Mouse (Mus musculus) heart, adult 18-20 months (tissue): ENCODE results near the gene Nacc1. TPM values are rescaled to one million over a fixed set of nuclear protein-coding genes. Genes with fewer than 3 reads are reported as not detected.
A peak's percentile ranks its signal among the peaks of the same experiment; 100 is the strongest.

ENCODE experiments used
- DNase-seq, 2 experiments: peaks; one replicate each; pipeline ENCODE4 v3.0.0; 2021 to 2022; ENCODE audit warnings: mixed read lengths in 1 of 2
- total RNA-seq, 2 experiments: library from RNA; stranded (reverse); gene quantifications; 2 replicates each; pipeline ENCODE4 v1.2.3; 2021

Gene Nacc1
- total RNA-seq, 2 experiments from 2014 or later, result 31.4 to 32.7 TPM

DNA sequence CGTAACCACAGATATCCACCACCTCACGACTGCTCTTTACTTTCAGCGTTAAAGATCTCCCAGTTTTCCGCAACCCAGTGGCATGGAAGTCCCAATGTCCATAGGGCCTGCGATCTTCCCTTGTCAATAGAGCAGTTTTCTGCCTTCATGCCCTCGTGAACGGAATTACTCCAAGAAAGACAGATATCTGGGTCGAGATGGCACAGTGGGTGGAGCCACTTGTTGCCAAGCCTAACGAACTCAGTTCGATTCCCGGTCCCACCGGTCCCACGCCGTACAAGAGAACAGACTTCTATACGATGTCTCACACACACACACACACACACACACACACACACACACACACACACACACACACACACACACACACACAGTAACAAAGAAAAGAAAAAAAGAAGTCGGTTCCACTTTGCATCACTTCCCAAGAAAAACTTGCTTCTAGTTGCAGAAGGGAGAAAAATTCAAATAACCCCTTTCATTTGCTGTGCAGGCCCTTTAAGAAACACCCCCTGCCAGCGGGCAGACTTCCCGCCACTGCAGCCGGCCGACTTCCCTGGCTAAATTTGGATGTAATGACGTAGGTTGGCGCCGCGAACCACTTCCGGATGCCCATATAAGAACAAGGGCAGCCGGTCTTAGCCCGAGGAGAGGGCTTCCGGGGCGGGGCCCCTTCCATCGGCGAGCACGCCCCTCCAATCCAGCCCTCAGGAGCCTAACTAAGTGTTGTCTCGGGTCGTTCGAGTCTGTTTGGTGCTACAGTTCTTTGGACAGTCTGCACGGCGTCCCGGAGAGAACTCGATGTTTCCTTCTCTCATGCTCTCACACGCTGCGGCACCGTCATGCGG, 24.0 kb downstream of the Nacc1 start:
- DNase-seq, result peak; percentile 99

DNA sequence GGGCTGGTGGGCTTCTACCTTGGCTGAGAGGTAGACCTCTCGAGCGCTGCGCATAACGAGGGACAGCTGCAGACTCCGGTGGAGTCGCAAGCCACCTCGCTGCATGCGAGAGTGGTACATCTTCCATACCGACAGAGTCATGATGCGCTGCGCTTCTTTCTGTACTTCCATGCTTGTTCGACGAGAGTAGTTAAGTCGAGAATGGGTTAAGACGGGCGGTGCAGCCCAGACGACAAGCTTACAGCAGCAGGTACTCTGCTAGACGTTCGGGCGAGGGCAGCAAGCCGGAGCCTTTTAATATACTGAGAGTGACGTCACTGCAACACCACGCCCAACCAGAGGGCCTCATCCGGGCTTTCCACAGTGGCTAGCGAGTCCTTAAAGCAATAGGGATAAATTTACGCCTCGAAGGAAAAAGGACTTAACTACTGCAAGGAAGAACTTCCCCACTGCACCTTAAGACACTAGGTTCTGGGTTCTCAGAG, 25.0 kb downstream of the Nacc1 start, which contains the start of gene Ier2:
TSS of gene Ier2 (minus strand) at position 272 of the 485 bp plus-strand sequence.
- peak; percentile 98 for DNase-seq

DNA sequence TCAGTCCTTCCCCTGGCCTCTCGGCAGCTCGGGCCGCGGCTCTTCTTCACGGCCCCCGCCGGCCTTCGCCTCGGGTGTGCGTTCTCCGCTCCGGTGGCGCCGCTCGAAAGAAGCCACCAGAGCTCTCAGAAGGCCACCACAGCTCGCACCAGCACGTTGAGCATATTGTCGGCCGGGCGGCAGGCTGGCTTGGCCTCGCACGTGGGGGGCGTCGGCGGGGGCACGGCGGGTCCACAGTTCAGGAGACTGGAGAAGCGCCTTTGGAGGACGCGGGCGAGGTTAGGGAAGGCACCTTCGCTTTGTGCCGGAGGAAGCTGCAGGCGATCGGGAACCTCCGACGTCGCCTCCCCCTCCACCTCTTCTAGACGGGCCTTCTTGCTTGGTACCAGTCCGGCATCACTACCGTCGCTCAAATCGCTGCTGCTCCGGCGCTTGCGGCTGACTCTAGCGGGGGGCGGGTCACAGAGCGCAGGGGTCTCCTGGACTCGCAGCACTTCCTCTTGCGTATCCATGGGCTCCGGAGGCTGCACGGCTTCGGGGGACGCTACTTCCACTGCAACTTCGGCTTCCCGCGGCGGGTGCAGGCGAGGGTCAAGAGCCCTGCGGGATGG, 25.6 kb downstream of the Nacc1 start:
- DNase-seq, result peak in 1 of 2 experiments; percentile 60

DNA sequence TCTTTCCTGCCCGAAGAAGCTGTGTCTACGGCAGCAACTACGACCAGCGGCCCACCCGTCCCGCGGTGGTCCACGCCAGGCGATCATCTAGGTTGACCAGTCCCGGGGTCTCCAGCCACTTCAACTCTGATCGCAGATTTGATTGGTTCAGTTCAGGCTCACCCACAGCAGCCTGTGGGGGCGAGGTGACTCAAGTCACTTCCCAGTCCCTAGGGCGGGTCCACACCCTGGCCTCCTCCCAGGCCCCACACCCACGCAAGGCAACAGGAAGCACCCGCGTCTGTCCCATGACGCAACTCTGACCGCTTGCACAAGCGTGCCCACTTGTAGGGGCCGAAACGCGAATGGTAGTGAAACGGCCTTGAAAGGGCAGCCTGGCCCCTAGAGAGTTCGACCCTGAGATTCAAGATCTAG, 26.2 kb downstream of the Nacc1 start:
- peak; percentile 94 to 97 for DNase-seq

DNA sequence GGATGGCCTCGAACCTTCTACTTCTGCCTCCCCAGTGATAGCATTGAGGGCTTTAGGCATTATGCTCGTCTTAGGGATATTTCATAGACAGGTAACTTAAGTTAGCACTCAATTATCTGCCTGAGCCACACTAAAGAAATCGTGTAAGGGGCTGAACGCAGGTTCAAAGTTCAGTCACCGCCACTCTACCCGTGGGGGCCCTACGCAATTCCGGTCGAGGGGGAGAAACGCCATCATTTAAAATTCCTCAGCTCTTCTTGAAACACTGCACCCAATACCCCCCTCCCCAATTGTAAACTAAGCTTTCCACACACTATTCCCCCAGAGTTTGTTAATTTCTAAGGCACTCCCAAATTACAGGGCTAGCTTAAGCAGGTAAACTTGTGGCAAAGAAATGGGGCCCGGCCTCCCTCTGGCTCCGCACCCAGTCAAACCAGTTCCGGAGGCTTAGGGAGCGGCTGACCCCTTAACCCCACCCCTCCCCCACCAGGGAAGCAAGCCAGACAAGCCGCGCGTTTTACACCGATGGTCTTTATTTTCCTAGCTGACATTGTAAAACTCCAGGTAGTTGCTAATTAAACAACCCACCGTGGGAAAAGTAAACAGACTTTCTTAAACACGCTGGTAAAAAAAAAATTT, 26.7 kb downstream of the Nacc1 start:
- DNase-seq, result peak; percentile 51 to 74

DNA sequence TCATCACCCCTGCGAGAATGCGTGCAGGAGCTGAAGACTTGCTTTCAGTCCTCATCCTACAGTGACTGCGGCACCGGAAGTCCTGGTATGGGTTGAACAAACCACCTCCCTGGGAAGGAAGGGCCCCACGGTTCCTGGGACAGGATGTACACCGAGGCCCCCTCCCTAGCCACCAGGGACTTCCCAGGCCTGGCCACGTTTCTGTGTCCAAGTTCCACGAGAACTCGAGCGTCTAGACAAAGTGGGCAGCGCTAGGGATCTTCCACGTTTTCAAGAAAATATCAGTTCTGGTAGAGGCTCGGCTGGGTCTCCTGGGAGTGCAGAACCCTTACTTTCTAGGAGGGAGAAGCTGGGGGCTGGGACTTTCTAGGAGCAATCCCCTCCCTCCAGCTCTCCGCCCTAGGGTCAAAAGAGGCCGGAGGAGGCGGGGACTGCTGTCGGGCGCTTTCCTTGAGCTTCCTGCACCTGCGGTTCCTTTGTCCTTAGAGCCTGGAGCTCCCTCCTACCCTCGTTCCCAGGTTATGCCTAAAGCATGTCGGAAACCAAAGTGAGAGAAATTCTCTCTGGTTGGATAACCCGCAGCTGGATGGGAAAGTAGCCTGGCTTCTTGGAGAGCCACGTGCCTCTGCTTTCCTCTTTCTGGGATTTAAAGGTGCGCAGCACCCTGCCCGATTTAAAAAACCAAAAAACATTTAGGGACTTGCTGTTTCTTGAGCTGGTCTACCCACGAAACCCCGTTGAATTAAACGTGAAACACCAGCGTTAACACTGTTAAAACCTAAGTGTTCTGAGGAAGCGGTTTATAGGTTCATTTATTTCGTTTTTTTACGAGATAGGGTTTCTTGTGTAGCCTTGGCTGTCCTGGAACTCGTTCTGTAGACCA, 27.5 kb downstream of the Nacc1 start:
- DNase-seq, result peak; percentile 81 to 90

DNA sequence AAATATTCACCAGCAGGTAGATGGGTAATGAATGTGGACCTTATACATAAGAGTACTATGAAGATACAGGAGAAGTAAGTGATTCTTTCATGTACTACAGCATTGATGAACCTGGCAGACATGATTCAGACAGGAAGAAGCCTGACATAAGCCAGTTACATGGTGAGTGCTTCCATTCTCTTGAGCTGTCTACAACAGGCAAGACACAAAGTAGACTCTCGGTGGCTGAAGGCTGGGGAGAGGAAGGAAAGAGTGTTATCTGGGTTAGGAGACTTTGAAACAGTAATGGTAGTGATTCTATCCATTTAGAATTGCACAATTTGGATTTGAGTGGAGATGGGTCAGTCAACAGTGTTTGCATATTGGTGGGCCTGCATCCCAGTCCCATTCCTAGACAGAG, 28.7 kb downstream of the Nacc1 start:
- no peak for DNase-seq

DNA sequence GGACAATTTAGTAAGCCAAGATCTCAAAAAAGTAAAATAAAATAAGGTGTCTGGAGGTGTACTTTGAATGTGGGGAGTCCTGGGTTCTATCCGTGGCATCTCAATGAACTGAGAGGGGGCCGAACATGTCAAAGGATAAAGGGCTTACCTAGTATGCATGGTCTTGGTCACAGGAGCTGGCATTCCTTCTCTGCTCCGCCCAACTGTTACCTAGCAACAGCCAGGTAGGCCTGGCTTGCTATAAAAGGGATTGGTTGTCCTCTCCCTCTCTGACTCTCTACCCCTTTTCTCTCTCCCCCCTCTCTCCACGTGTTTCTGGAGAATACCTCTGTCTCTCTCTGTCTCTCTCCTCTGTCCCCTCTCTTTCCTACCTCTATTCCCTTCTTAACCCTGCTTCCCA, 30.0 kb downstream of the Nacc1 start:
- no peak for DNase-seq

DNA sequence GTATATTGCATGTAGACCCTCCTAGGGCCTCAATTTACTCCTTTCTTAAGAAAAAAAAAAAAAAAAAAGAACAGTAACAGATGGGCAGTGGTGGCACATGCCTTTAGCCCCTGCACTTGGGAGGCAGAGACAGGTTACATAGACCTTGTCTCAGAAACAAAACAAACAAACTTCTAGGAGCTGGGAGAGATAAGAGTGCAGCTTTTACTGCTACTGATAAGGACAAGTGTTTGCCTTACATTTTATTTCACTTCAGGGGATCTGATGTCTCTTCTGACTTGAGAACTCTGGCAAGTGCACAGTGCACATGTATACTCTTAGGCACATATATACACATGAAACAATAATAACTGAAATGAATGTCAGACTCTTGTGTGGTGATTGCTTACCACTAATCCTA, 30.5 kb downstream of the Nacc1 start:
- no peak for DNase-seq

DNA sequence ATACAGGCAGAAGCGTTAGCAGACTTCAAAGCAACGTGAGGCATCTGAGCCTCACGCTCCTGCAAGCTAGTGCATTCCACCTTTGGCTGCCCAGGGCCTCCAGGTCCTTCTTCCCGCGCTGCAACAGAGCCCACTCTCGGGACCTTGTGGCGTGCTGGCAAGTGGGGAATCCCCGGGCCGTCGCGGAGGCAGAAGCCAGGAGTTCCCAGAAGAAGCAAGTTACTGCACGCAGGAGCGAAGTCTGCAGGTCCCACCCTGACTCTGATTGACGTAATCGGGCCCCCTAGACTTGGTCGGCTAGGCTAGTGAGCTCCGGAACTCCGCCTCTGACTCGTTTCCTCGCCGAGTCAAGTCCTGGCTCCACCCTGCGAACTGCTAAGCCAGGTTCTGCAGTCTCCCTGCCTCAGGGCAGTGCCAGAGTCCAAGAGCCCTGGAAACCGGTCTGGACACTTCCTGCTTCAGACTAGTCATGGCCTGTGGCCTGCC, 31.0 kb downstream of the Nacc1 start:
- peak; percentile 81 to 95 for DNase-seq

DNA sequence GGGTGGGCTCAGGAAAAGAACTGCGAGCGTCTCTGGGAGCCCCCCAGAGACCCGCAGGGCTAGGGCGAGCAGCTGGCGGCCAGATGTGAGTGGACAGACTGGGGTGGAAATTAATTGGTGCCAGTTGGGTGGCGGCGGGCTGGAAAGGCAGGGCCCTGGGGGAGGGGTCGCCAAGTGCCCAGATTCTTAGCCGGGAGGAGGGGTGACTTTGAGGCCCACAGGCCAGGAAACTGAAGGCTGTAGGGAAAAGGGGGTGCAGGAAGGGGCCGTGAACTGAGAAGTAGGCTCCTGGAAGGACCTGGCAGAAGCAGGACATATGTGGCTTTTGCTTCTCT, 31.5 kb downstream of the Nacc1 start:
- DNase-seq, result peak in 1 of 2 experiments; percentile 45

DNA sequence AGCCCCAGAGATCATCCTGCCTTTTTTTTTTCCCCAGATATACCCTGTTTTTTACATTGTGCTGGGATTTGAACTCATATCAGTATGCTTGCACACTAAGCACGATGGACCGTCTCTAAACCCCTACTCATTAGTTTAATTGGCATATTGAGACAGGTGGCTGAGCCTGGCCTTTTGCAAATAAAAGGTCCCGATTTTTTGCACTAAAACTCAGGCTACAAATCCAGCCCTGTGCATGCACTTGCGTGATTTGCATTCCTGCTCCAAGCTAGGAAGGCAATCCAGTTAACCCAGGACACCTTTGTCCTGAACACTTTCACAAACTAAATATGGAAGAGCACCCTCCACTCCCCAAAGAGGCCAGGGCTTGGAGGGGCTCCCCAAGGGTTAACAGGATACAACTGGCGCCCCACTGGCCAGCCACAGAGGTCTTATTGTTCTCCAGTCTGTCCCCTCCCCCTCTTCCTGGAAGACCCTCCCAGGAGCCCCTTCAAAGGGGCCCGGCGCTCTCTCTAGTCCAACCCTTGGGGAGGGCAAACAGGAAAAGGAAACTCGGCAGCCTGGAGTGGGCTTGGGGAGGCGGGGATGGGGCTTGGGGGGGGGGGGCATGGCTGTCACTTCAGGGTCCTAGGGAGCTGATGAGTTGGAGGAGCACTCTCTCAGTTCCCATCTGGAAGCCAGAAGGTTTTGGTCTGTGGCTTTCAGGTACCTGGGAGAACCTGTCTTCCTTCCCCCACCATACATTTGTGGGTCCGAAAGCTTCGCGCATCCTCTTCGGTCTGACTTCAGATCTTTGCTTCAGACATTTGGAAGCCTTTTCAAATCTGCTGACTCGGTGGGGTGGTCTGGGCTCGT, 32.1 kb downstream of the Nacc1 start:
- DNase-seq, result peak in 1 of 2 experiments; percentile 52

DNA sequence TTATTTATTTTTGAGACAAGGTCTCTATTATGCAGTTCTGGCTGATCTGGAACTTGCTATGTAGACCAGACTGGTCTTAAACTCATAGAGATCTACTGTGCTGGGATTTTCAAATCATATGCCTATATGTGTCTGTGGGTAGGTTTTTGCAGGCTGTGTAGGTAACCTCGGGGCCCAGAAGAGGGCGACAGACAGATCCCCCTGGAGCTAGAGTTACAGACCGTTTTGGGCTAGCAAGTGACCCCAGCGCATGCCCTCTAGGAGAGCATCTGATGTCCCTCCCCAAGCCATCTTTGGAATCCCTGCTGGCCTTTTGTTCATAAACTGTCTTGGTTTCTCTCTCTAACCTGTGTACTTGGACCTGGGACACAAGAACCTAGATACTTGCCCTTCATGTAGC, 33.1 kb downstream of the Nacc1 start:
- no peak for DNase-seq

DNA sequence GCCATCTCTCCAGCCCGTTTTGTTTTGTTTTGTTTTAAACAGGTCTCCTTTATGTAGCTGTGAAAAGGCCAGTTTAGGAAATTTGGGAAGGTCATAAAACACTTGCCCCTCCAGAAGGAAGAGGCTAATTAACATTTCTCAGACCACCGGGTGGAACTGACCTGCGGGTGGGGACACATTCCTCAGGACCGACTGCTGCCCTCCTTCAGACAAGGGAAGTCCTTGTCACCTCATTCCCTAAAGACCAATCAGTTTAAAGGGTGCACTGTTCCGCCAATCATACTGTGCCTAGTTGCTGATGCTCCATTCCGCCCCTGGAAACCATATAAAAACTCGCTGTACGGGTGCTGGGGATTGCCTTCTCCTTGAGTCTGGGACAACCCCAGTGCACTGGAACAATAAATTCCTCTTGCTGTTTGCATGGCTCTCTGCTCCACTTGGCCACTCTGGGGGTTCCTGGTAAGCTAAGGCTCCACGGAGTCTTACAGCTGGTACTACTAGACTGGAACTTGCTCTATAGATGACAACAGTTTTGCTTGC, 34.5 kb downstream of the Nacc1 start:
- DNase-seq, result no peak

DNA sequence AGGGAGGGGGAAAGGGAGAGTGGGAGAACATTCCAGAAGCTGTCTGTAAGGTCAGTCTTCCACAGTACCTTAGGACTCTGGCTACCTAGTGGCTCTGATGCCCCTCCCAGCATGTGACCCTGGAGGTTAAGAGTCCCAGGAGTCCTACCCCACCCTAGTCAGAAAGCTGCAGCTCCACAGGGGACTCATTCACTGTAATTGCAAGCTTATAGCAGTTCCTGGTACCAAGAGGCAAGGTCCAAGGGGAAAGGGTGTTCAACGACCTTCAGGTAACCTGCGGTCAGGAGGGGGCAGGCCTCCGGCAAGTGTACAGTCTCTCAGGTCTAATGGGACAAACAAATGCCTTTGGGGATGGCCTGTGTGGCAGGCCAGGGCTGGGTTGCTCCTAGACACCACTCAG, 37.4 kb downstream of the Nacc1 start:
- no peak for DNase-seq

DNA sequence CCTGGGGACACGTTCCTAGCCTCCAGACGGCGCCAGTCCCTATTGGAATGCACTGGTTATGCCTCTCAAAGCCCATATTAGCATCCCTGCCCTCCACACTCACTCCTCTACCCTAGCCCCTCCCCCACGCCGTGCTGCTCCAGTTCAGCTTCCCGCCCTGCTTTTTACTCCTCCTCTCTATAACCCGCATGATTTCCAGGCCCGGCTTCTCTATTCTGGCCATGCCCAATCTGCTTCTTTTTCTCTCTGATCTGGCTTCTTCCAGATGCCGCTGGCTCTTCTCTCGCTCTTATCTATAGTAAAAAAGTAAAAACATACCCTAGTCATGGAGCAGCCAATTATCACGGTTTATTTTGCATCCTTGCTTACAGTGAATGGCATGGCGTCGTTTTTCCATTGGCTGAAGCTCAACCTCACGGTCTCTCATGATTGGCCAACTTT, 40.2 kb downstream of the Nacc1 start:
- DNase-seq, result no peak

DNA sequence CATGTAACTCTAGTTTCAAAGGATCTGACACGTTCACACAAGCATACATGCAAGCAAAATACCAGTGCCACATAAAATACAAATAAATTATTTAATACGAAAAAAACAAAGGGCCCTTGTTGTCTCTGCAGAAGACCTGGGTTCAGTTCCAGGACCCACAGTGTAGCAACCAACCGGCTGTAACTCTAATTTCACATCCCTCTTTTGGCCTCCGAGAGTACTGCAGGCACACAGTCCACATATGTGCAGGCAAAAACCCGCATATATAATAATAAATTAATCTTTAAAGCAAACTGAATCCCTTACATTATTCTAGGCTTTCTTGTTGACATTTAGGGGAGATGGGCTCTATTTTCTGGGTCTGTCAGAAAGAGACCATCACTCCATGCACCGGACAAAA, 40.9 kb downstream of the Nacc1 start:
- DNase-seq, result no peak

DNA sequence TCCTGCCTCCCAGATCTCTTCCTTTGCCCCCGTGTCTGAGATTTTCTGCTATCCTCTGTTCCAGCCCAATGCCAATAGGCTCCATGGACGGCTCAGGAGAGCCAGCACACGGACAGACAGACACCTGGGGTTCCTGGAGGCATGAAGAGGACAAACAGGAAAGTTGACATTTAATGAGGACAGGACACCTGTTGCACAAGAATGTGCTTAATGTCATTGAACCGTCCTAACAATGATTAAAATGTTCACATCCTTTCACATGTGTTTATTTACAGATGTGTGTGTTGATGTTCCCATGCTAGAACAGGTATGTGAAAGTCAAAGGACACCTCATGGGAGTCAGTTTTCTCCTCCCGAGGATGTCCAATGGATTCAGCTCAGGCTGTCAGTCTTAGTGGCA, 44.6 kb downstream of the Nacc1 start:
- DNase-seq, result no peak

DNA sequence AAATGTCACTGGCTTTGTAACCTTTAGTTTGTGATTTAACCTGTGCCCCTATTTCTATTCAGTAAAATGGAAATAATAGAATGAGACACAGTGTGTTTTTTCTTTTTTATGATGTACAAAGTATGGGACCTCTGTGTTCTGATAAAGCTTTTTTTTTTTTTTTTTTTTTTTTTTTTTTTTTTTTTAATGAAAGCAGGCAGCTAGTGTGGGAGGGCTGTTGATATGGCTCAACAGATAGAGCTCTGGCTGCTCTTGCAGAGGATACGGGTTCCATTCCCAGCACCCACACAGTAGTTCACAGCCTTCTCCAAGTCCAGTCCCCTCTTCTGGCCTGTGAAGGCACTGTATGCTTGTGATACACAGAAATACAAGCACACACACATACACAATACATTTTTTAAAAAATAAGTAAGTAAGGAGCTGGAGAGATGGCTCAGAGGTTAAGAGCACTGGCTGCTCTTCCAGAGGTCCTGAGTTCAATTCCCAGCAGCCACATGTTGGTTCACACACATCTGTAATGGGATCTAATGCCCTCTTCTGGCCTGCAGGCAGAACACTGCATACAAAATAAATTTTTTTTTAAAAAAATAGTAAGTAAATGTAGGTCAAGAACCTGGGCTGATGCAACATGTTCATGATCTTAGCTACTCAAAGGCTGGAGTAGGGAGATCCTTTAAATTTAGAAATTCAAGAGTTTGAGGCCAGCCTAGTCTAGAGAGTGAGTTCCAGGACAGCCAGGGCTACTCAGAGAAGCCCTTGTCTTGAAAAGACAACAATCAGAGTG, 45.9 kb downstream of the Nacc1 start:
- no peak for DNase-seq
